Mouse (Mus musculus) lung, embryonic 16.5 days (tissue): ENCODE measurements around the gene Strap. TPM values are rescaled to one million over a fixed set of nuclear protein-coding genes. Genes with fewer than 3 reads are reported as not detected.

ENCODE experiments used
- ATAC-seq: fragments of 200-750 bp; cut with Nextera tagmentation; 2 replicates; pipeline ENCODE4 v1.8.0; 2017; ENCODE audit warnings: low read depth, mild to moderate bottlenecking, moderate library complexity
- H3K27ac ChIP-seq: fragments of 300-500 bp; sonication (generic); 2 replicates; pipeline ENCODE4 v1.5.1; 2014; ENCODE audit warnings: mild to moderate bottlenecking, control low read depth, low read length
- H3K27me3 ChIP-seq: fragments of 300-500 bp; sonication (generic); 2 replicates; pipeline ENCODE4 v1.6.1; 2014; ENCODE audit warnings: low read depth, low read length, mixed read lengths; ENCODE audit not compliant: control insufficient read depth, insufficient read depth
- H3K36me3 ChIP-seq: fragments of 300-500 bp; sonication (generic); 2 replicates; pipeline ENCODE4 v1.6.1; 2014; ENCODE audit warnings: low read length; ENCODE audit not compliant: control insufficient read depth, insufficient read depth
- H3K4me1 ChIP-seq: fragments of 300-500 bp; sonication (generic); replicated peaks from 2 replicates; pipeline ENCODE4 v1.6.1; 2014; ENCODE audit warnings: low read length, mixed read lengths; ENCODE audit not compliant: control insufficient read depth, insufficient read depth
- H3K4me2 ChIP-seq: fragments of 300-500 bp; sonication (generic); 2 replicates; pipeline ENCODE4 v1.6.1; 2014; ENCODE audit warnings: low read depth, low read length, control low read depth
- H3K4me3 ChIP-seq: fragments of 300-500 bp; sonication (generic); 2 replicates; pipeline ENCODE4 v1.5.1; 2014; ENCODE audit warnings: mild to moderate bottlenecking, low read length, control low read depth
- H3K9ac ChIP-seq: fragments of 300-500 bp; sonication (generic); 2 replicates; pipeline ENCODE4 v1.6.1; 2014; ENCODE audit warnings: low read length, control low read depth
- H3K9me3 ChIP-seq: fragments of 300-500 bp; sonication (generic); 2 replicates; pipeline ENCODE4 v1.6.1; 2016; ENCODE audit warnings: low read length; ENCODE audit not compliant: control insufficient read depth
- WGBS: fragments of 180-500 bp; shearing (Covaris S2); extraction: QIAGEN DNeasy Blood & Tissue Kit; methylation state at CpG from one replicate; pipeline ENCODE4 v1.1.7; 2014; 5-methylcytosine and 5-hydroxymethylcytosine counted together
- polyA plus RNA-seq: library from polyadenylated mRNA; unstranded; fragments of >200 nt; fragmentation: Nextera tagmentation; extraction: Ambion mirVana; gene quantifications from 2 replicates; pipeline ENCODE4 v1.2.1, GENCODE M21; 2015

The Strap gene
- polyA plus RNA-seq, 1 experiment from 2014 or later, result 135 TPM

DNA sequence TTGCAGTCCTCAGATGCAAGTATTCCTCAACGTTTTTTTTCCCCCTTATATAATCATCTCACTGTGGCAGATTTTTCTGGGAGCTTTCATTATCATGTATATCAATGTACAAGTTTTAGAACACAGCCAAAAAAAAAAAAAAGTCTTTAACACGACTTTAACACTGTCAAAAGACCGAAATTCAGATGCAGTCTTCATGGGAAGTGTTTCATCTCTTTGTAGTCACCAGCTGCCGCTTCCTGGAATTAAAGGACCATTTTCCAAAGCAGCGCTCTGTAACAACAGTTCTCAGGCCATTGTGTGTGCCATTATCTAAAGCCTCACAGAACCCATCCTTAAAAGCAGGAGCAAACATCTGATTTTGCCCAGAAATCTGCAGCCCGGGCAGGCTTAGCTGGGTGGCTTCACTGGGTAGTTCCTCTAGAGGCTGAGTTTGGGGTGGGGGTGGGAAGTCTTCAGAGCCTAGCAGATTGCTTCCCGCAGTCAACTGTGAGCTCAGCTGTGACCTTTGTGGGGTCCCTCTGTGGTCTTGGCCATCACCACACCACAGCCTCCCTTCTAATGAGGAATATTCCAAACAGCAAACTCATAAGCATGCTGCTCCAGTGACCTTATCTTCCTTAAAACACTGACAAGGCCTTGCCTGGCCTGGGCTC, 22.1 kb upstream of the Strap start:
- H3K27me3 ChIP-seq, result no peaks in the 10 kb centered on the region
- H3K4me3 ChIP-seq, result no peak overlapping the region
- ATAC-seq, result no peak
- H3K4me2 ChIP-seq, result no peak overlapping the region
- H3K36me3 ChIP-seq, result no peaks in the 10 kb centered on the region
- H3K9ac ChIP-seq, result no peak overlapping the region
- H3K27ac ChIP-seq, result no peak overlapping the region
- no peaks in the 10 kb centered on the region for H3K4me1 ChIP-seq
- no peaks in the 10 kb centered on the region for H3K9me3 ChIP-seq
- 48% methylated on average over 7 of the region's 7 CpGs for WGBS

DNA sequence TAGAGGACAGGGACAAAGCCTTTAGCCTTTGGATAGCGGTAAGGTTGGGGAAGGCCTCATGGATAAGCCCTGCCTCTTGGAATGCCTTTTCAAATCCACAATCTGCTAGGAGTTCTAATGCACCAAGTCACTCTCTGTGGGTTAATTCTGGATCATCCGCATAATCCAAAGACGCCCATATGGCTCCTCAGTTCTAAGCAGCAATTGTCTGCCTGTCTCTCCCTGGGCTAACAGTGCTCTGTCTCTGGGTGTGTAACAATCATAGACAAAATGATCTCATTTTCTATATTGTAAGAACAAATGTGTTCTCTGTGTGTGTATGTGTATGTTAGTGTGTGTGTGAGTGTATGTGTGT, 21.6 kb upstream of the Strap start:
- 88% methylated on average over 3 of the region's 3 CpGs for WGBS
- no peak overlapping the region for H3K4me2 ChIP-seq
- no peak overlapping the region for H3K4me3 ChIP-seq
- H3K36me3 ChIP-seq, result no peaks in the 10 kb centered on the region
- ATAC-seq, result no peak
- no peak overlapping the region for H3K9ac ChIP-seq
- H3K27ac ChIP-seq, result no peak overlapping the region
- no peaks in the 10 kb centered on the region for H3K4me1 ChIP-seq
- no peaks in the 10 kb centered on the region for H3K9me3 ChIP-seq
- no peaks in the 10 kb centered on the region for H3K27me3 ChIP-seq

DNA sequence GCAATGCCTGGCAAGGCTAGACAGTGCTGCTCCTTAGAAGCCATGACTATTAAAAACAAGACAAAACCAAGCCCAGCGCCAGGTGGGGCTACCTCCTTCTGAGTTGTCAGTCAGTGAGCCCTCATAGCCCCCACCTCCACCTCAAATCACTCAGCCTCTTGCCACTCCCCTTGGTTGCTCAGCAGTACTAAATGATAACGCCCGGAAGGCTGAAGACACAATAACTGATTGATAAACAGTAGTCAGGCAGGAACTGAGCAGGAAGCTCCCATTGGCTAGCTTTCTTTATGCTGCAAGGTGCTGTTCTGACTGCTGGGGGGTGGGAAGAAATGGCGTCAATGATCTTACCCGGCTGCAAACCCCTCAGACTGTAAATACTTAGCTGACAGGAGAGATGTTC, 18.1 kb upstream of the Strap start:
- no peak overlapping the region for H3K4me2 ChIP-seq
- no peaks in the 10 kb centered on the region for H3K9me3 ChIP-seq
- H3K27ac ChIP-seq, result no peak overlapping the region
- no peak overlapping the region for H3K9ac ChIP-seq
- WGBS, result 22% methylated on average over 5 of the region's 5 CpGs
- no peak overlapping the region for H3K4me3 ChIP-seq
- no peaks in the 10 kb centered on the region for H3K36me3 ChIP-seq
- no peaks in the 10 kb centered on the region for H3K27me3 ChIP-seq
- no peaks in the 10 kb centered on the region for H3K4me1 ChIP-seq
- no peak for ATAC-seq

DNA sequence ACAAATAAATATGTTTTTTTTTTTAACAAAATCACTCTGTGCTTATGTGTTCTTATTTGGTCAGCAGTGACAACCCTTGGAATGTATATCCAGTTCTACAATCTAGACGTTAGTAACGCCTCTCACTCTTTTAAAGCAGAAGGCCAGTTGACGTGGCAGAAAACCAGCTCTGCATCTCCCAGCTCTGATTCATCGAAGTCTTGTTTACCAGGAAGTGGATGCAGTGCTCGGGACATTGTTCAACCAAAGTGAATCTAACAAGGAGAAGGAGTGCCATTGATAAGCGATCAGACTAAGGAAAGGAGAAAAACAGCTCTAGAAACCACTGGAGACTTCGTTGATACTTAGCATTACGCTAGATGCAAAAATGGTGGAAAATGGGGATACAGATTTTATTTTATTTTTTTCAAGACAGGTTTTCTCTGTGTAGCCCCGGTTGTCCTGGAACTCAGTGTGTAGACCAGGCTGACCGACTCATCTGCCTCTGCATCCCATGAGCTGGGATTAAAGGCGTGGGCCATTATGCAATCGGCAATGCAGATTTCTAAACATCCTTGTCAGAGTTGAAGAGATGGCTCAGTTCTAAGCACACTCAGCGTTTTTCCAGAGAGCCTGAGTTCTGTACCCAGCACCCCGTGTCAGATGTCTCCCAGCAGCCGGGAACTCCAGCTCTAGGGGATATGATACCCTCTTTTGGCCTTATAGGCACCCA, 12.5 kb upstream of the Strap start:
- WGBS, result 77% methylated on average over 15 of the region's 15 CpGs
- 0 out of 2 replicates have a peak, but pooled peaks have one; percentile 34 for ATAC-seq
- Histone ChIP-seq H3K4me3 (no peak overlapping the region), H3K36me3 (no peaks in the 10 kb centered on the region), H3K27ac (no peak overlapping the region), H3K27me3 (no peaks in the 10 kb centered on the region), H3K4me2 (no peak overlapping the region), H3K9ac (no peak overlapping the region), H3K4me1 (no peaks in the 10 kb centered on the region), H3K9me3 (no peaks in the 10 kb centered on the region)

DNA sequence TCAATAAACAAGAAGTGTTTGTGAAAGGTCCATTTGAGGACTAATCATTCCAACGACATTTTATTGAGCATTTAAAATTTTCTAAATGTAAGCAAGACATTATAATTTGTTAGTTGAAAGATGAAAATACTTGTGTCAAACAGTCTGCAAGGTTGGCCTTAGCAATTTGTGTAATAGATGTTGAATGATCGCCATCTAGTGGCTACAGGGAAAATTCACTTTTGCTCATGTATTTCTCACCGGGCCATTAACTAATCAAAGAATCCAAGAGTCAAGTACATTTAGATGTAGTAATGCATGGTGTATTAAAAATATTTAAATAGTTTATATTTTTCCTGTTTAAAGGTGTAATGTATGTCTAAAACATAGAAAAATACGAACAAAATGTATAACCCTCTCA, 11.0 kb upstream of the Strap start:
- no peak overlapping the region for H3K4me2 ChIP-seq
- no peak overlapping the region for H3K27ac ChIP-seq
- no peak for ATAC-seq
- H3K27me3 ChIP-seq, result no peaks in the 10 kb centered on the region
- no peak overlapping the region for H3K4me3 ChIP-seq
- 3% methylated on average over 4 of the region's 4 CpGs for WGBS
- no peaks in the 10 kb centered on the region for H3K36me3 ChIP-seq
- H3K4me1 ChIP-seq, result no peaks in the 10 kb centered on the region
- H3K9me3 ChIP-seq, result no peaks in the 10 kb centered on the region
- no peak overlapping the region for H3K9ac ChIP-seq

DNA sequence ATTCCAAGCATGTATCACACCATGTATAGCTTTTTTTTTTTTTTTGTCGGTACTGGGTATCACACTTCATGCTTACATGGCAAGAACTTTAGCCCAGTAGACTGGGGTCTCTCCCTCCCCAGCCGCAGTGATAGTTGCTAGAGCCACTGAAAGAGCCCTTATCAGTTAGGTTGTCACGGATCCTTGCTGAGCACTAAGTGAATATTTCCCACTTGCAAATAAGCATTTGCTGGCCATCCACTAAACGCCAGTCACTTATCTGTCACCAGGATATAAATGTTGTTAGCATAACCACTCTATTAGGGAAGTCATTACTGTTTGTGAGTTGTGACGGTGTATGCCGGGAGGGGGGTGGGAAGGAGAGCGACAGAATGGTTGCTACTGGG, 425 bp upstream of the Strap start:
- Histone ChIP-seq H3K27me3 (no peaks in the 10 kb centered on the region), H3K27ac (peak overlapping the region; percentile 65; the same call in 1 of the 2 replicates), H3K9ac (peak overlapping the region; percentile 94), H3K36me3 (peaks cover 3% of the 10 kb centered on the region; the same call in 1 of the 2 replicates), H3K4me3 (peak overlapping the region; percentile 70), H3K4me1 (peaks cover 12% of the 10 kb centered on the region), H3K4me2 (peak overlapping the region; percentile 92), H3K9me3 (no peaks in the 10 kb centered on the region)
- under 1% methylated on average over 7 of the region's 7 CpGs for WGBS
- peak; percentile 27 for ATAC-seq

DNA sequence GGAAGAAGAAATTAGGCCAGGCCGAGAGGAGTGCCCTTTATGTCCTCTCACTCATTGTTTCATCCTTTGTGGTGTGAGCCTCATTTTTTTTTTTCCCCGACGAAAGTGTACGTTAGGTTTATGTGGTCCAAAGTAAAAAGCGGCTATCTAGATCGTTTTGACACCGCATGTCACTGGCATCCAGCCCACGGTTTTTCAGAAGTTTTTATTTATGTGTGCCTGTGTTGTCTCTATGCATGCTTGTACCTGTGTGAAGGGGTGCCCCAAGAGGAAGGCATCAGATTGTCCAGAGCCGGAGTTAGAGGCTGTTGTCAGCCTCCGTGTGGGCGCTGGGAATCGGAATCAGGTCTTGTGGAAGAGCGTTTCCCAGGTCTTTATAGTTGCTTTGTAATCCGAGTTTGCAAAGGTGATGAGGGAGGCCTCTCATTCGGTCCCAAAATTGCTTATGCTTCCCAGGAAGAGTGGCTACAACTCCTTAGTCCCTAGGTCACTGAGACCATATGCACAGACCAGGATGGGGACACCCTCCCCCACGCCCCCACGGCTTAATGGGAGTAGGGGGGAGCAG, 877 bp downstream of the Strap start:
- Histone ChIP-seq H3K4me1 (peaks cover 12% of the 10 kb centered on the region), H3K27ac (peak overlapping the region; percentile 63; the same call in 1 of the 2 replicates), H3K27me3 (no peaks in the 10 kb centered on the region), H3K4me3 (peak overlapping the region; percentile 70), H3K36me3 (peaks cover 13% of the 10 kb centered on the region), H3K9me3 (no peaks in the 10 kb centered on the region), H3K9ac (peak overlapping the region; percentile 94), H3K4me2 (peak overlapping the region; percentile 83)
- no peak for ATAC-seq
- WGBS, result 8% methylated on average over 17 of the region's 17 CpGs

DNA sequence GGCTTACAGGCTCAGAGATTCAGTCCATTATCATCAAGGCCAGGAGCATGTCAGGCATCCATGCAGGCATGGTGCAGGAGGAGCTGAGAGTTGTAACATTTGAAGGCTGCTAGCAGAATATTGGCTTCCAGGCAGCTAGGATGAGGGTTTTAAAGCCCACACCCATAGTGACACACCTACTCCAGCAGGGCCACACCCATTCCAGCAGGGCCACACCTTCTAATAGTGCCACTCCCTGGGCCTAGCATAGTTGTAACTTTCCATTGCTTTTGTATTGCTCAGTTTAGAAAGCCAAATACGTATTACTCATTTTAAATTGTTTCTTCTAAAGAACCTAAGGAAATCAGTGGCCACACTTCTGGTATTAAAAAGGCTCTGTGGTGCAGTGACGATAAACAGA, 6.1 kb downstream of the Strap start:
- Histone ChIP-seq H3K4me3 (no peak overlapping the region), H3K9me3 (no peaks in the 10 kb centered on the region), H3K4me1 (peaks cover 6% of the 10 kb centered on the region), H3K4me2 (no peak overlapping the region), H3K27ac (no peak overlapping the region), H3K9ac (no peak overlapping the region), H3K36me3 (peaks cover 40% of the 10 kb centered on the region), H3K27me3 (no peaks in the 10 kb centered on the region)
- no peak for ATAC-seq
- WGBS, result 88% methylated on average over 2 of the region's 2 CpGs

DNA sequence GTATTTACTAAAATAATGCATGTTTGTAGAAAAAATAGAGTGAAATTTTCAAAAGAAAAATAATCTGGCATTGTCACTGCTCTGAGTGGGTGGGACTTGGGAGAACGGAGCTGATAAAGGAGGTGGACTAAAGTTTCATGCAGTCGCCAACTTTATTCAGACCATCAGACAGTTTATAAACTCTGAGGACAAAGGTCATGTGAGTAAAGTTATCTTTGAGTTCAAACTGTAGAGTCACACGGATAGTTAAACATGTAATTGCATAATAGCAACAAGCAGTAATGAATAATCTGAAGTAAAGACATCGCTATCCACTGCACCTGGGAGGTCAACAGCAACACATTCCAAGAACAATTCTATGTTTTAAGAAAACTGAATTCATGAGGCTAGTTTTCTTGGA, 9.8 kb downstream of the Strap start:
- Histone ChIP-seq H3K9me3 (no peaks in the 10 kb centered on the region), H3K27me3 (no peaks in the 10 kb centered on the region), H3K4me1 (no peaks in the 10 kb centered on the region), H3K4me3 (no peak overlapping the region), H3K27ac (no peak overlapping the region), H3K4me2 (no peak overlapping the region), H3K36me3 (peaks cover 49% of the 10 kb centered on the region), H3K9ac (no peak overlapping the region)
- WGBS, result 71% methylated on average over 4 of the region's 4 CpGs
- ATAC-seq, result no peak
